27 mouse cellular contexts compared by ENCODE assay signal in genomic region chr9:34279386-34279785, GRCm38 (mm10).
DNase-seq lines count a peak whose midpoint lies in the region; ATAC-seq and TF ChIP-seq lines count a peak whose summit lies in the region.
"Had no signal": no experiment of that assay in that cellular context is flagged by ENCODE, and none has a peak within 500 bp of the region (broad histone marks: within the 10 kb centered on the region; RNA-seq: fewer than 3 reads in every experiment).

No protein-coding gene starts in this region.

- H3K9me3 ChIP-seq in forebrain, embryonic 10.5 days, result no peaks in the 10 kb centered on the region
- H3K9me3 ChIP-seq in forebrain, embryonic 16.5 days (ENCODE audit: control insufficient read depth, low read length), result no peaks in the 10 kb centered on the region
- H3K9me3 ChIP-seq in liver, postnatal 0 days (ENCODE audit: low read length), result no peaks in the 10 kb centered on the region
- H3K9me3 ChIP-seq: embryonic facial prominence, embryonic 13.5 days; hindbrain, embryonic 12.5 days; intestine, embryonic 15.5 days; limb, embryonic 10.5 days; limb, embryonic 15.5 days; liver, embryonic 13.5 days; midbrain, embryonic 12.5 days; neural tube, embryonic 15.5 days; stomach, embryonic 15.5 days had no signal

- no peak for TF ChIP-seq POLR2A in myocyte (IDR thresholded peaks at IDR 0.05; ENCODE audit: insufficient read length, low read depth)

- no peak overlapping the region for H3K4me3 ChIP-seq in forebrain, embryonic 10.5 days
- no peak overlapping the region for H3K4me3 ChIP-seq in forebrain, embryonic 16.5 days (replicated peaks; ENCODE audit: low read length)
- H3K4me3 ChIP-seq in myocyte, result no peak overlapping the region
- no peak overlapping the region for H3K4me3 ChIP-seq in liver, postnatal 0 days (ENCODE audit: low read depth, low read length)
- H3K4me3 ChIP-seq: embryonic facial prominence, embryonic 13.5 days; erythroblast, embryonic 14.5 days; hindbrain, embryonic 12.5 days; intestine, embryonic 15.5 days; limb, embryonic 10.5 days; limb, embryonic 15.5 days; liver, embryonic 13.5 days; megakaryocyte, embryonic 14.5 days; midbrain, embryonic 12.5 days; neural tube, embryonic 15.5 days; stomach, embryonic 15.5 days had no signal

- no peak for DNase-seq in forebrain, embryonic 10.5 days (ENCODE audit: extremely low spot score, low spot score)
- peak; percentile 72 for DNase-seq in 3134 (ENCODE audit: extremely low read depth, insufficient read length, low spot score)
- DNase-seq in NIH3T3 (ENCODE audit: low read depth), result peak; percentile 73
- DNase-seq in layer of hippocampus, postnatal 36 days, result no peak
- no peak for DNase-seq in liver, postnatal 0 days
- DNase-seq: adrenal gland, postnatal 14 days; cerebellum, adult 11-12 months; cerebellum, adult 9-11 months; liver, embryonic 13.5 days; right cerebral cortex, postnatal 14 days; thymus, postnatal 14 days had no signal

- ATAC-seq in forebrain, embryonic 16.5 days, result no peak
- ATAC-seq in liver, postnatal 0 days, result no peak
- ATAC-seq: CD4-positive, CD25-positive, alpha-beta regulatory T cell, adult 4 months; hindbrain, postnatal 0 days had no signal

- TF ChIP-seq CTCF in liver, postnatal 0 days (IDR thresholded peaks at IDR 0.05; ENCODE audit: low read depth), result no peak

- H3K9ac ChIP-seq in forebrain, embryonic 16.5 days (replicated peaks; ENCODE audit: low read depth, low read length), result no peak overlapping the region
- H3K9ac ChIP-seq in liver, postnatal 0 days (replicated peaks), result no peak overlapping the region
- H3K9ac ChIP-seq: embryonic facial prominence, embryonic 13.5 days; hindbrain, embryonic 12.5 days; intestine, embryonic 15.5 days; limb, embryonic 15.5 days; liver, embryonic 13.5 days; lung, embryonic 14.5 days; midbrain, embryonic 12.5 days; neural tube, embryonic 15.5 days; stomach, embryonic 15.5 days had no signal

- no peaks in the 10 kb centered on the region for H3K36me3 ChIP-seq in forebrain, embryonic 10.5 days (replicated peaks)
- no peaks in the 10 kb centered on the region for H3K36me3 ChIP-seq in forebrain, embryonic 16.5 days (ENCODE audit: control insufficient read depth, insufficient read depth)
- H3K36me3 ChIP-seq in myocyte (ENCODE audit: control insufficient read depth, insufficient read depth), result no peaks in the 10 kb centered on the region
- no peaks in the 10 kb centered on the region for H3K36me3 ChIP-seq in liver, postnatal 0 days (replicated peaks; ENCODE audit: insufficient read depth, low read length)
- H3K36me3 ChIP-seq: embryonic facial prominence, embryonic 13.5 days; hindbrain, embryonic 12.5 days; intestine, embryonic 15.5 days; limb, embryonic 10.5 days; limb, embryonic 15.5 days; liver, embryonic 13.5 days; midbrain, embryonic 12.5 days; neural tube, embryonic 15.5 days; stomach, embryonic 15.5 days had no signal

- WGBS in forebrain, embryonic 10.5 days, result 85% methylated on average over 2 of the region's 2 CpGs
- WGBS in forebrain, embryonic 16.5 days, result 69% methylated on average over 2 of the region's 2 CpGs
- 87% methylated on average over 2 of the region's 2 CpGs for WGBS in liver, postnatal 0 days (ENCODE audit: insufficient replicate concordance)

- no peaks in the 10 kb centered on the region for H3K79me2 ChIP-seq in myocyte (ENCODE audit: control insufficient read depth, insufficient read depth)

- H3K4me2 ChIP-seq in forebrain, embryonic 16.5 days (ENCODE audit: low read length), result no peak overlapping the region
- H3K4me2 ChIP-seq in myocyte (ENCODE audit: low read depth), result peak overlapping the region; percentile 80
- H3K4me2 ChIP-seq in liver, postnatal 0 days (ENCODE audit: low read depth, low read length), result no peak overlapping the region
- H3K4me2 ChIP-seq: embryonic facial prominence, embryonic 13.5 days; hindbrain, embryonic 12.5 days; intestine, embryonic 15.5 days; limb, embryonic 15.5 days; liver, embryonic 13.5 days; lung, embryonic 14.5 days; midbrain, embryonic 12.5 days; neural tube, embryonic 15.5 days; stomach, embryonic 15.5 days had no signal

- peak overlapping the region; percentile 56; the same call in 1 of the 2 replicates for H3K27ac ChIP-seq in forebrain, embryonic 10.5 days
- H3K27ac ChIP-seq in forebrain, embryonic 16.5 days (ENCODE audit: low read length), result no peak overlapping the region
- H3K27ac ChIP-seq in liver, postnatal 0 days (ENCODE audit: low read depth), result no peak overlapping the region
- H3K27ac ChIP-seq: embryonic facial prominence, embryonic 13.5 days; hindbrain, embryonic 12.5 days; hindbrain, postnatal 0 days; intestine, embryonic 15.5 days; kidney, postnatal 0 days; limb, embryonic 10.5 days; limb, embryonic 15.5 days; liver, embryonic 13.5 days; midbrain, embryonic 12.5 days; neural tube, embryonic 15.5 days; stomach, embryonic 15.5 days had no signal

- H3ac ChIP-seq in myocyte (ENCODE audit: control insufficient read depth, insufficient read length), result no peak overlapping the region

- TF ChIP-seq EP300 in liver, postnatal 0 days (IDR thresholded peaks at IDR 0.05; ENCODE audit: low read depth), result no peak

- H3K27me3 ChIP-seq in forebrain, embryonic 10.5 days (ENCODE audit: poor library complexity, severe bottlenecking), result no peaks in the 10 kb centered on the region
- H3K27me3 ChIP-seq in forebrain, embryonic 16.5 days (replicated peaks; ENCODE audit: control insufficient read depth, insufficient read depth, low read length), result no peaks in the 10 kb centered on the region
- no peaks in the 10 kb centered on the region for H3K27me3 ChIP-seq in myocyte (ENCODE audit: control insufficient read depth, insufficient read depth, insufficient read length)
- H3K27me3 ChIP-seq in liver, postnatal 0 days (ENCODE audit: insufficient read depth, low read length), result no peaks in the 10 kb centered on the region
- H3K27me3 ChIP-seq: embryonic facial prominence, embryonic 13.5 days; hindbrain, embryonic 12.5 days; intestine, embryonic 15.5 days; limb, embryonic 15.5 days; liver, embryonic 13.5 days; megakaryocyte, embryonic 14.5 days; midbrain, embryonic 12.5 days; neural tube, embryonic 15.5 days; stomach, embryonic 15.5 days had no signal

- H3K4me1 ChIP-seq in forebrain, embryonic 10.5 days, result peaks cover 27% of the 10 kb centered on the region
- no peaks in the 10 kb centered on the region for H3K4me1 ChIP-seq in forebrain, embryonic 16.5 days (replicated peaks; ENCODE audit: control insufficient read depth, insufficient read depth, low read length)
- no peaks in the 10 kb centered on the region for H3K4me1 ChIP-seq in liver, postnatal 0 days (ENCODE audit: insufficient read depth)
- H3K4me1 ChIP-seq: hindbrain, embryonic 12.5 days; intestine, embryonic 15.5 days; limb, embryonic 10.5 days; liver, embryonic 13.5 days; megakaryocyte, embryonic 14.5 days; stomach, embryonic 15.5 days had no signal

TF ChIP-seq in myocyte, 11 proteins besides CTCF, POLR2A, EP300 and RAD21:
- TF ChIP-seq TCF12 (IDR thresholded peaks at IDR 0.05; ENCODE audit: insufficient read depth, poor library complexity, severe bottlenecking), result no peak
- TF ChIP-seq CEBPB (IDR thresholded peaks at IDR 0.05; ENCODE audit: insufficient read depth, poor library complexity, severe bottlenecking), result 0 out of 2 replicates have a peak, but pooled peaks have one; percentile 29
- TF ChIP-seq REST (IDR thresholded peaks at IDR 0.05; ENCODE audit: insufficient read depth, insufficient read length), result no peak

Comparison
In these comparisons a context has a peak if more than half of its experiments do, and no peak if none do; other contexts are left out.
1. DNase-seq: peak in 3134 (single experiment) and NIH3T3 (single experiment); none in forebrain, embryonic 10.5 days (single experiment), layer of hippocampus, postnatal 36 days (0 of 2) and liver, postnatal 0 days (single experiment).